Mouse (Mus musculus) heart, postnatal 0 days (tissue): ENCODE results near the gene Oas1e.

Source experiments
- CTCF ChIP-seq: IDR thresholded peaks from 2 replicates; pipeline ENCODE4 v1.5.1; 2016; ENCODE audit warnings: antibody characterized with exemption, control low read depth, low read depth
- EP300 ChIP-seq: IDR thresholded peaks from 2 replicates; pipeline ENCODE4 v1.6.1; 2016; ENCODE audit warnings: antibody characterized with exemption, low read depth

DNA sequence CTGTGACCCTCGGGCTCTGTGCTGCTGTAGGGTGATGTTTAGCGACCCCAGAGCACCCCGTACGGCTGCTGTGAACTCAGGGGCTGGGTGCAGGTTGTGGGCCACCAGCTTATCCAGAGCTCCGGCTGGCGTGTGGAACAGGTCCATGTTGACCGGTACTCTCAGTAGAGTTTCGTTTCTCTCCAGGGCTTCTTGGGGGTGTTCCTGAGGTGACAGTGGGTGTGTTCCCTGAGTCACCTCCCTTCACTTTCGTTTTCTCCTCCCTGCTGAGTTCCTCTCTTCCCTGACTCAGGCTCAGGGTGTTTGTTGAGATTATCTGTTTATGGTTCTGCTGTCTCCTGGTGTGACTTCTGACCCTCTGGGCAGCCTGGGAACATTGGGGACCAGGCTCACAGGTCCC, 17.9 kb downstream of the Oas1e start, which contains the start of gene Oas3:
- TF ChIP-seq CTCF: no peak
- no peak for TF ChIP-seq EP300
